Mouse (Mus musculus) thymus, adult 2 months (tissue): ENCODE data around the gene Pkn2. TPM values are rescaled to one million over a fixed set of nuclear protein-coding genes. Genes with fewer than 3 reads are reported as not detected.

Experiments used
- DNase-seq: peaks from one replicate; pipeline ENCODE4 v3.0.0; 2021
- H3K27ac ChIP-seq: fragments of 200-500 bp; 2 replicates; pipeline ENCODE4 v1.5.1; 2012; ENCODE audit warnings: low read length, control low read depth; ENCODE audit not compliant: control insufficient read depth, insufficient read depth
- H3K27me3 ChIP-seq: fragments of 200-500 bp; 2 replicates; pipeline ENCODE4 v1.6.1; 2012; ENCODE audit warnings: mild to moderate bottlenecking, low read length, moderate library complexity, mixed read lengths; ENCODE audit not compliant: control insufficient read depth, insufficient read depth
- H3K36me3 ChIP-seq: fragments of 200-500 bp; 2 replicates; pipeline ENCODE4 v1.6.1; 2012; ENCODE audit warnings: mild to moderate bottlenecking, low read length, moderate library complexity; ENCODE audit not compliant: control insufficient read depth, insufficient read depth
- H3K4me1 ChIP-seq: fragments of 200-500 bp; replicated peaks from 2 replicates; pipeline ENCODE4 v1.6.1; 2012; ENCODE audit warnings: low read length; ENCODE audit not compliant: control insufficient read depth, insufficient read depth
- H3K4me3 ChIP-seq: fragments of 200-500 bp; 2 replicates; pipeline ENCODE4 v1.5.1; 2012; ENCODE audit warnings: mild to moderate bottlenecking, low read length, control low read depth, moderate library complexity; ENCODE audit not compliant: control insufficient read depth, insufficient read depth
- CTCF ChIP-seq: fragments of 200-500 bp; IDR thresholded peaks from 2 replicates; pipeline ENCODE4 v1.5.1; 2012; ENCODE audit warnings: mild to moderate bottlenecking, control low read depth, low read length, moderate library complexity, borderline replicate concordance; ENCODE audit not compliant: control insufficient read depth, poor library complexity, insufficient read depth; ENCODE audit errors: extremely low read depth
- POLR2A ChIP-seq: fragments of 200-500 bp; IDR thresholded peaks from 2 replicates; pipeline ENCODE4 v1.6.1; 2012; ENCODE audit warnings: mild to moderate bottlenecking, low read length, control low read depth, moderate library complexity; ENCODE audit not compliant: control insufficient read depth, poor library complexity, insufficient read depth; ENCODE audit errors: extremely low read depth
- WGBS: fragments of 180-500 bp; shearing (Covaris S2); methylation state at CpG from one replicate; pipeline ENCODE4 v1.1.7; 2018; 5-methylcytosine and 5-hydroxymethylcytosine counted together
- polyA plus RNA-seq: library from polyadenylated mRNA; depleted of rRNA; stranded (reverse); fragments of >200 nt; gene quantifications from 2 replicates; pipeline ENCODE4 v1.2.3, GENCODE M21; 2012

Gene Pkn2
- polyA plus RNA-seq, 1 experiment = 30.5 TPM

- Histone ChIP-seq H3K36me3 (peaks cover 13% of the 10 kb centered on the region), H3K4me3 (no peak overlapping the region), H3K27ac (no peak overlapping the region), H3K4me1 (peaks cover 5% of the 10 kb centered on the region), H3K27me3 (no peaks in the 10 kb centered on the region)
- DNase-seq = no peak
- TF ChIP-seq CTCF (no peak), POLR2A (no peak)
- WGBS = 93% methylated on average over 6 of the region's 6 CpGs
Observed at GRCm38 (mm10) chr3:142768498-142768897, 113.3 kb downstream of the Pkn2 start.

- Histone ChIP-seq H3K36me3 (no peaks in the 10 kb centered on the region), H3K27me3 (no peaks in the 10 kb centered on the region), H3K4me3 (peak overlapping the region; percentile 76), H3K4me1 (peaks cover 5% of the 10 kb centered on the region), H3K27ac (no peak overlapping the region)
- no peak for DNase-seq
- no peak for TF ChIP-seq CTCF
- no peak for TF ChIP-seq POLR2A
- WGBS = 3% methylated on average over 10 of the region's 10 CpGs
Observed at GRCm38 (mm10) chr3:142765778-142766165, 116.0 kb downstream of the Pkn2 start.

GRCm38 (mm10) chr3:142764995-142765777 is 116.6 kb downstream of the Pkn2 start, which contains the start of gene Gtf2b:
Gtf2b (plus strand) TSS chr3:142765045.
- H3K27me3 ChIP-seq = no peaks in the 10 kb centered on the region
- no peak within 1 kb of the TSS; the same call in 1 of the 2 replicates for H3K27ac ChIP-seq
- DNase-seq = peak; percentile 94
- peaks cover 5% of the 10 kb centered on the region for H3K4me1 ChIP-seq
- under 1% methylated on average over 64 of the region's 64 CpGs for WGBS
- H3K36me3 ChIP-seq = no peaks in the 10 kb centered on the region
- peak within 1 kb of the TSS; percentile 76 for H3K4me3 ChIP-seq
- TF ChIP-seq CTCF = 0 out of 2 replicates have a peak, but pooled peaks have one; percentile 44
- TF ChIP-seq POLR2A = peak; percentile 99

GRCm38 (mm10) chr3:142760356-142760755 is 121.4 kb downstream of the Pkn2 start:
- Histone ChIP-seq H3K27me3 (no peaks in the 10 kb centered on the region), H3K36me3 (no peaks in the 10 kb centered on the region), H3K4me3 (no peak overlapping the region), H3K4me1 (no peaks in the 10 kb centered on the region), H3K27ac (no peak overlapping the region)
- no peak for TF ChIP-seq CTCF
- TF ChIP-seq POLR2A = no peak
- WGBS = 85% methylated on average over 6 of the region's 6 CpGs
- DNase-seq = no peak

- no peaks in the 10 kb centered on the region for H3K27me3 ChIP-seq
- H3K27ac ChIP-seq = no peak overlapping the region
- no peak overlapping the region for H3K4me3 ChIP-seq
- WGBS = 94% methylated on average over 7 of the region's 7 CpGs
- H3K4me1 ChIP-seq = no peaks in the 10 kb centered on the region
- no peak for DNase-seq
- H3K36me3 ChIP-seq = no peaks in the 10 kb centered on the region
- no peak for TF ChIP-seq POLR2A
- TF ChIP-seq CTCF = no peak
Observed at GRCm38 (mm10) chr3:142758593-142758992, 123.2 kb downstream of the Pkn2 start.

GRCm38 (mm10) chr3:142757841-142758240 is 124.0 kb downstream of the Pkn2 start:
- WGBS = 86% methylated on average over 12 of the region's 12 CpGs
- H3K27ac ChIP-seq = no peak overlapping the region
- H3K4me1 ChIP-seq = no peaks in the 10 kb centered on the region
- no peak for DNase-seq
- H3K36me3 ChIP-seq = no peaks in the 10 kb centered on the region
- H3K4me3 ChIP-seq = no peak overlapping the region
- TF ChIP-seq CTCF (no peak), POLR2A (no peak)
- no peaks in the 10 kb centered on the region for H3K27me3 ChIP-seq
